Mouse (Mus musculus) ES-Bruce4 (cell line): ENCODE measurements around the gene Ubl3. TPM values are rescaled to one million over a fixed set of nuclear protein-coding genes. Genes with fewer than 3 reads are reported as not detected.
A peak's percentile ranks its signal among the peaks of the same experiment; 100 is the strongest.

ENCODE experiments used
- H3K27ac ChIP-seq: 2 replicates; pipeline ENCODE4 v1.5.1; 2012; ENCODE audit warnings: low read length, inconsistent platforms; ENCODE audit not compliant: insufficient read depth
- H3K27me3 ChIP-seq: 2 replicates; pipeline ENCODE4 v1.6.1; 2012; ENCODE audit warnings: mild to moderate bottlenecking, low read length, inconsistent platforms; ENCODE audit not compliant: control insufficient read depth, poor library complexity, insufficient read depth, severe bottlenecking
- H3K36me3 ChIP-seq: 2 replicates; pipeline ENCODE4 v1.6.1; 2012; ENCODE audit warnings: inconsistent platforms, mild to moderate bottlenecking, low read length, moderate library complexity; ENCODE audit not compliant: control insufficient read depth, poor library complexity, insufficient read depth, severe bottlenecking
- H3K4me1 ChIP-seq: one replicate; pipeline ENCODE4 v1.8.1; 2011; ENCODE audit warnings: low read length; ENCODE audit not compliant: control insufficient read depth, insufficient read depth
- H3K4me3 ChIP-seq: 2 replicates; pipeline ENCODE4 v1.5.1; 2011; ENCODE audit warnings: low read depth, mild to moderate bottlenecking, low read length
- H3K9ac ChIP-seq: 2 replicates; pipeline ENCODE4 v1.6.1; 2012; ENCODE audit warnings: low read depth, mild to moderate bottlenecking, inconsistent platforms; ENCODE audit not compliant: poor library complexity, severe bottlenecking
- H3K9me3 ChIP-seq: replicated peaks from 2 replicates; pipeline ENCODE4 v1.6.1; 2012; ENCODE audit warnings: mild to moderate bottlenecking, low read length, inconsistent platforms; ENCODE audit not compliant: control insufficient read depth, poor library complexity, insufficient read depth, severe bottlenecking
- CTCF ChIP-seq: IDR thresholded peaks from one replicate; pipeline ENCODE4 v1.8.1; 2011; ENCODE audit warnings: low read depth, low read length
- EP300 ChIP-seq: IDR thresholded peaks from 2 replicates; pipeline ENCODE4 v1.6.1; 2011; ENCODE audit warnings: low read depth, low read length; ENCODE audit not compliant: insufficient read depth
- POLR2A ChIP-seq: IDR thresholded peaks from one replicate; pipeline ENCODE4 v1.8.1; 2011; ENCODE audit warnings: low read length; ENCODE audit not compliant: insufficient read depth
- polyA plus RNA-seq: library from polyadenylated mRNA; stranded (reverse); fragments of >200 nt; gene quantifications from 2 replicates; pipeline ENCODE4 v1.2.4, GENCODE M21; 2011; ENCODE audit warnings: low read depth; ENCODE audit not compliant: missing spikeins, insufficient read depth, insufficient read length

Gene Ubl3
- polyA plus RNA-seq, 1 experiment, result 55.8 TPM

- Histone ChIP-seq H3K27ac (peak overlapping the region; percentile 64), H3K4me3 (0 out of 2 replicates have a peak overlapping the region, but pooled peaks have one; percentile 4), H3K9me3 (no peaks in the 10 kb centered on the region), H3K27me3 (no peaks in the 10 kb centered on the region), H3K4me1 (peaks cover 6% of the 10 kb centered on the region), H3K9ac (no peak overlapping the region), H3K36me3 (no peaks in the 10 kb centered on the region)
- peak; percentile 91 for TF ChIP-seq EP300
- TF ChIP-seq CTCF, result no peak
These were observed 38.9 kb upstream of the Ubl3 start for GRCm38 (mm10) chr5:148591448-148591862.

- Histone ChIP-seq H3K9me3 (no peaks in the 10 kb centered on the region), H3K27ac (peak overlapping the region; percentile 72), H3K4me1 (peaks cover 6% of the 10 kb centered on the region), H3K36me3 (no peaks in the 10 kb centered on the region), H3K27me3 (no peaks in the 10 kb centered on the region), H3K9ac (0 out of 2 replicates have a peak overlapping the region, but pooled peaks have one; percentile 25), H3K4me3 (peak overlapping the region; percentile 21; the same call in 1 of the 2 replicates)
- TF ChIP-seq POLR2A (no peak), EP300 (no peak), CTCF (no peak)
These were observed 38.2 kb upstream of the Ubl3 start for GRCm38 (mm10) chr5:148590603-148591447.

- no peaks in the 10 kb centered on the region for H3K36me3 ChIP-seq
- H3K4me1 ChIP-seq, result peaks cover 6% of the 10 kb centered on the region
- no peaks in the 10 kb centered on the region for H3K27me3 ChIP-seq
- H3K27ac ChIP-seq, result no peak overlapping the region
- H3K9ac ChIP-seq, result no peak overlapping the region
- peaks cover 8% of the 10 kb centered on the region; the same call in 1 of the 2 replicates for H3K9me3 ChIP-seq
- H3K4me3 ChIP-seq, result no peak overlapping the region
- no peak for TF ChIP-seq POLR2A
- no peak for TF ChIP-seq EP300
- no peak for TF ChIP-seq CTCF
These were observed 36.4 kb upstream of the Ubl3 start for GRCm38 (mm10) chr5:148588987-148589386.

GRCm38 (mm10) chr5:148588142-148588650, 35.6 kb upstream of the Ubl3 start:
- no peak overlapping the region for H3K27ac ChIP-seq

GRCm38 (mm10) chr5:148580388-148580985, 27.9 kb upstream of the Ubl3 start:
- H3K4me1 ChIP-seq, result peaks cover 6% of the 10 kb centered on the region
- H3K9ac ChIP-seq, result no peak overlapping the region
- no peaks in the 10 kb centered on the region for H3K36me3 ChIP-seq
- no peak overlapping the region for H3K4me3 ChIP-seq
- no peaks in the 10 kb centered on the region for H3K27me3 ChIP-seq
- peaks cover 10% of the 10 kb centered on the region; the same call in 1 of the 2 replicates for H3K9me3 ChIP-seq
- TF ChIP-seq CTCF (no peak), POLR2A (no peak), EP300 (no peak)
- no peak overlapping the region for H3K27ac ChIP-seq

More at GRCm38 (mm10) chr5:148588142-148588650, 35.6 kb upstream of the Ubl3 start:
- Histone ChIP-seq H3K4me3 (no peak overlapping the region), H3K36me3 (no peaks in the 10 kb centered on the region), H3K9me3 (peaks cover 10% of the 10 kb centered on the region; the same call in 1 of the 2 replicates), H3K27me3 (no peaks in the 10 kb centered on the region), H3K4me1 (peaks cover 6% of the 10 kb centered on the region), H3K9ac (no peak overlapping the region)
- TF ChIP-seq CTCF (no peak), EP300 (no peak), POLR2A (no peak)
